Mouse (Mus musculus) brain, embryonic 18.5 days (tissue): ENCODE measurements around the gene Atp10a.
A peak's percentile ranks its signal among the peaks of the same experiment; 100 is the strongest.

ENCODE experiments used
- DNase-seq: peaks from one replicate; pipeline ENCODE4 v3.0.0-alpha.2; 2012; ENCODE audit warnings: low read depth, low spot score

Atp10a gene

DNA sequence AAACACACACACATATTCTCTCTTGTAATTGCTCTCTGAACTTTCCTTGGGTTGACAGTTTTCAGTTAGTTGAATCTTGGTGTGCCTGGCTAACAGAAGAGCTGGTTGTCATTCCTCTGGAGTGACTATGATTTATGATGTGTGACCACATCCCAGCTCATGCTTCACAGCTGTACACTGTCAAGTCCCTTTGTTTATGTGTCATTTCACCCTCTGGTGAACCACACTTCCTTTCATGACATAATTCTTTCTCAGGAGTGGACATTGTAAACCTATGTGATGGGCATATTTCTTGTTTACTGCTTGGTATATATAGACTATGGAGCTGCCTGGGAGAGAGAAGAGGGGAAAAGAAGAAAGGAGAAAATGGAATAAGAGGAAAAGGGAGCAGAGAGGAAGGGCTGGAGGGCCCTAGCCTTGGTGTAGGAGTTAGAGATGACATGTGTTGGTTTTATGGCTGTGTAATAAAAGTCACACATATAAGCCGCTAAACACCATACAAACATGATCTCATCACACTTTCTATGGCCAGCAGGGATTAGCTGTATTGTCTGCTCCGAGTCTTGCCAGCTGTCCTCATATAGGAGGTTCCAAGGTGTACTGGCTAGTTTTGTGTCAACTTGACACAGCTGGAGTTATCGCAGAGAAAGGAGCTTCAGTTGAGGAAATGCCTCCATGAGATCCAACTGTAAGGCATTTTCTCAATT is 81.0 kb downstream of the Atp10a start:
- no peak for DNase-seq

DNA sequence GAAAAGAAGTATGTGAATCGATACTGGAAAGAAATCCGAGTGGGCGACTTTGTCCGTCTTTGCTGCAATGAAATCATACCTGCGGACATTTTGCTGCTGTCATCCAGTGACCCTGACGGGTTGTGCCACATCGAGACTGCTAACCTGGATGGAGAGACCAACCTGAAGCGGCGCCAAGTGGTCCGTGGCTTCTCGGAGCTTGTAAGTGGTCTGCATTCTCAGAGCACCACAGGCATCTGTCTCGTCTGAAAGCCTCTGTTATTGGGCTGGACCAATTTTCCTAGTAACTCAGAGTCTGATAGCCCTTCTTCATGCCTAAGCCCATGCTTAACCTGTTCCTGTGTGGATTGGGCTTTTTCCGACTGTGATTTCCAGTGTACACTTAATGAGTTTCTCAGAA is 84.2 kb downstream of the Atp10a start:
- DNase-seq = no peak

DNA sequence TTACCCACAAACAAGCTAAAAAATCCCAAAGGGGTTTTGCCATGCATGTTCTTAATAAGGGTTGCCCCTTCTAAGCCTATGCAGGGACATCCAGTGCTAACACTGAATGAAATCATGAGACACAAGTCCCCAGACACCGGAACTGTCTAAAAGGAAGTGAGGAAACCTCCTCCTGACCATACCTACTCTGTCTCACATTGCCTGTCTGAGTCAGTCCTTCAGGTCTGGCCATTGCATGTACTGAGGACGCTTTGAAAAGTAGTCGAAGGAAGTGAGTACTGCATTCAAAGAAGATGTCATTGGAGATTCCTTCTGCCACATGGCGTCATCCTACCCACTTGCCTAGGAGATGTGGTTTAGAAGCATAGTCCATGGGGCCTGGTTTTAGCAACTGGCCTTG is 84.9 kb downstream of the Atp10a start:
- DNase-seq = no peak

DNA sequence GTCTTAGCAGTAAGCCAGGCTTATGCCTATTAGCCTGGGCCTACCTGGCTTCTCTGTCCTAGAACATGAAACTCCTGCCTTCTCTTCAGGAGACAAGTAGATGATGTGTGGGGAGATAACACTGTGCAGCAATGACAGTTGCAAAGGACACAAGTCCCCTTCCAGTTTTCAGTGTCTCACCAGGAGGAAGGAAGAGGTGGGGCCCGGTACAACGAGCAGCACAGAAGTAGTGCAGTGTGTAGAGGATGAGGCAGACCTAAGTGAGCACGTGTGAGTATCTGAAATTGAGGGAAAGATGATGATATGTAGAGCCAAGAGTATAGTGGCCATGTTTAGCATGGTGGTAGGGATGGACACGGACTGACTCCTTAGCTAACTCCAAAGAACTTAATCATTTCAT is 86.0 kb downstream of the Atp10a start:
- DNase-seq = no peak

DNA sequence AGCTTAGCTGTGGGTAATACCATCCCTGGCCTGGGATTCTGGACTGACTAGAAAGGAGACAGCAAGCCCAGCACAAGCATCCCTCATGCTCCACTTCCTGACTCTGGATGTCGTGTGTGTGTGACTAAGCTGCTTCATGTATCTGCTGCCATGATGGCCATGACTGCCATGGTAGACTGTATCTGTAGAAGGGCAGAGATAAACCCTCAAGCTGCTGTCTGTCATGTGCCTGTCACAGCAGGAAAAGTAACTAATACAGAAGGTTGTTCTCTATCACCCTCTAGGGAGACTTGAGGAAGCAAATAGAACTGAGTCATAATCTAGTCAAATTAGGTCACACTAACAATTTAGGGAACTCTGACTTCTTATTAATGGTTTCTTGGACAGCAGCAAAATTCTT is 86.7 kb downstream of the Atp10a start:
- DNase-seq = no peak

DNA sequence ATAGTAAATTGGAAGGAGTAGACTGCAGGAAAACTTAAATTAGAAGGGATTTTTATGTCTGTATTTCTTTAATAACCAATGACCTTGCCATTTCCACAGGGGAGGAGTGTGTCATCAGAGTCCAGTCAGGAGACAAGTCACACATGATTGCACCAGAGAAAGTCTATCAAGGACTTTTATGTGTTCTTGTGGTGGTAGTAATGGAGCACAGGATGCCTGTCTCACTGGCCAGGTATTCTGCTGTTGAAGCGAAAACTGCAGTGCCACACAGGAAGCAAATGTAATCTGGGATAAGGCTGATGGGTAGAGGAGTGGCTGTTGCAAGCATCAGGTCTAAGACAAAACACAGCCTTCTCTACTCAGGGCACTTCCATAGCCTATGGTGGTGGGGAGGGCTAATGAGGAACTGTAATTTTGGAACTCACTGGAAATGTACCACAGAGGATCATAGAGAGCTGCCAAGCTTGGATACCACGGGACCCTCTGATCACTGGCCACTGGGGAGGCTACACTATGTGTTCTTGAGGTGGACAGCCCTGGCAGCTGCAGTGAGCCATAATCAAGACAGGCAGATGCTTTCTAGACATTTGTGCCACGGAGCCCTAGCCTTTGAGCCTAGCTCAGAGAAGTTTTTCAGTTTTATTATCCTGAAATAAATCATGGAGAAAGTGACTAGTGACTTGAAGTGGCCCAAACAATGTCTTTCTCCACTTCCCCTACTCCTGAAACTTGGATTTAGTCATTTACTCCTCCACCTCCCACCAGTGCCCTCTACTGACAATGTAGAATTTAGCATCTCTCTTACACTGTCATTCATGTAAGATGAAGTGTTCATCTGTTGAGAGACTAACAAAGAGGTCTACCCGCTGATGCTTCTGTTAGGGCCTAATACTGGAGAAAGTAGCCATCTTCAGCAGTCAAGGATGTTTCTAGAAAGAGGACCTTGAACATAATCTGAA is 87.7 kb downstream of the Atp10a start:
- no peak for DNase-seq

DNA sequence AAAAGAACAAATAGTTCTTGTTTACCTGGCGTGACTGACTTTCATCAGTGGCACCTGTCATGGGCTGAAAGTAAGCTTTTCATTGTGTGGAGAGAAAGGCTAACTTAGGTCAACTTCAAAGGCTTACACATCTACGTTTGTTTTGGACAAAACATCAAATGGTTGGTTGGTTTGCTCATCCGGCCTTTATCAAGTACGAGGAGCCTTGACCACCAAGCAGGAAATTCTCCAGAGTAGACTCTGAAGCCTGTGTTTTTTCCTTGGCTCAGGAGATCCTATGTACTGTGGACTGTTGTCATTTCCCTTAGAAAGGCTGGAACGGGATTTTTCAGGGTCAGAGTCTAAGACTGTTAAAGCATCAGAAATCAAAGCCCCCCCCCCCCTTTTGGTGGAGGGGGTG is 90.9 kb downstream of the Atp10a start:
- no peak for DNase-seq

DNA sequence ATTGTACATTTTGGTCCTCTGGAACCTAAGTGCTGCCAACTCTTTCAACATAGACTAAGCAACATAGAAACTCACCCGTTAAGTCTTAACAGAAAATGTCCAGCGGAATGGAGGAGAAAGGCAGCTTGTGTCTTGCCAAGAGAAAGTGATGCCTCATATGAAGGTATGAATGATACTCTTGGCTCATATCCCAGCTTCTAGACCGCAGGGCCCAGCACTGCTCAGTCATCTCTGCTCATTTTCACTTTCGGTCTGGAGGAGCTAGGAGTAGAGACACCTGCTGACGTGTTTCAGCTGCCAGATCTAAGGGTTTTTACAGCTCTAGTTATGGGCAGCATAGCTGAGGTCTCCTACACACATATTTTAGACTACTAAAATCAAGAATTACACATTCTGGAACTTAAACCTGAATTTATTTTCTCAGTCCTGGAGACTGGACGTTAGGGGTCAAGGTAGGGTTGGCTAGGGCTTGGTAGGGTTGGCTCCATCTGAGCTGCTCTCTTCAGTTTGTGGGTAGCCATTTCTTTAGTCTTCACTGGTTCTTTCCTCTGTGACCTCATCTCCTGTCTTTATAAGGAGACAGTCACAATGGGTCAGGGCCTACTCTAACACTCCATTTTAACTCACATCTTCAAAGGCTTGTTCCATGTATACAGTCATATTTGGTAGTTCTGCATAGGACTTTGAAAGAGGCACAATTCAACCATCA is 94.1 kb downstream of the Atp10a start:
- DNase-seq = no peak

DNA sequence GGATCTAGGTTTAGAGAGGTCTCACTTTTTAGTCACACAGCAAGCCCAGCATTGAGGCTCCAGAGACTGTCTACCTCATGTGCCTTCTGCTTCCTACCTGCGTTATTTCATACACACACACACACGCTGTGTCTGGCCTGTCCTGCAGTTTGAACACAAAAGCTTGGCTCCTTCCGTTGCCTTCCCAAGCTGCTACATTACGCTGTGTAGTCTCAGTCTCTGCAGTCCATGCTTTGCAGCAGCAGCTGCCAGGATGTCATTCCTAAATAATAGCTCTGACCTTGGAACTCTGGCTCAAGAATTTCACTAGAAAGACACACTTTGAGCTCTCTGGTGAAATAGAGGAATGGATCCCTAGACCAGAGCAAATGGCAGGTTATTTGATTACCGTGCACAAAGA is 96.1 kb downstream of the Atp10a start:
- no peak for DNase-seq

DNA sequence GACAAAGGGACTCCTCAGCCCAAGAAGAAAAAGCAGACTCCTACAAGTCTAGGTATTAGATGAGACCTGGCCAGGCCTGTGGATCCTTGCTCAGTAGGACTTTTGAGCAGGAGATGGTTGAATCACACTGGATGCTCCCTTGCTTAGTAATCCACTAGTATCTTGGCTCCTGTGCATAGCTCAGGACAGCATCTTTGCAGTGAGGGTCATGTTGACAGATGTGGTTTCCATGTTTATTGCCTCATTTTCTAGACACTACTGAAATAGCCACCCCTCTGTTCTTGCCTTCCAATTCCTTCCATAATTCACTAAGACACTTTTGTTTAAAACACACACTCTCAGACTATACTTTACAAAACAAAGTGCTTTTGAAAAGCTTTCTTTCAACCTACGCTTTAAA is 98.1 kb downstream of the Atp10a start:
- DNase-seq = no peak

DNA sequence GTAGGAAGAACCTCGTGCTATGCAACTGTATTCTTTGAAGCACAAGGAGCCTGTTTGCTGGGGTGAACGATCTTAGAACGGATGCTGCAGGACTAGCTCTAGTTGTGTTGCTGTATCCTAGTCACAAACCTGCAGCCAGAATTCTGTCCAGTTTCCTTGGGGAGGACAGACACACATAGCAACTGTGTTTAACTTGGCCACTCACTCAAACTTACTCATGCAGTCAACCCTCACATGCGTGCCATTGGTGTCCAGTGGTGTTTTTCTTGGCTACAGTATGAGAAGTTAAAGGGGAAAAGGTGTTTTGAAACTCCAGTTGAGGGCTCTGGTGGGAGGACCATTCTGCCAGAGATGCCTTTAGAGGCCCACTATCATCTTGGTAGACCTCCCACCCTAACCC is 98.6 kb downstream of the Atp10a start:
- DNase-seq = no peak

DNA sequence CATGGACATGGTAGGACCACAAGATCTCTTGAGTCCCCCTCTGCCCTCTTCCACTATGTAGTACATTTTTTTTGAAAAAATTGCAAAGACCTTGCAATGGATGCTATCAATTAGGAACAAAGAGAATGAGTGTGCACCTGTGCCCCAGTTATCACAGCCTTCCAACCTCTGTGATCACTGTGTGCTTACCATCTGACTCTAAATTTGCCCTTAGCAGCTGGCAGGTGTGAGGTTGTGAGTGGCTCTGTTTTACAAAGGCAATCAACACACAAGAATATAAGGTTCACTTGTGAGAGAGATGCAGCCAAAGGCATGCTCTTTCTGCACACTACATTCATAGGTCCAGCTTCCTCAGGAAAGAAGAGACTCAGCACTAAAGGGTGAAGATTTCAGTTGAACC is 99.1 kb downstream of the Atp10a start:
- no peak for DNase-seq

DNA sequence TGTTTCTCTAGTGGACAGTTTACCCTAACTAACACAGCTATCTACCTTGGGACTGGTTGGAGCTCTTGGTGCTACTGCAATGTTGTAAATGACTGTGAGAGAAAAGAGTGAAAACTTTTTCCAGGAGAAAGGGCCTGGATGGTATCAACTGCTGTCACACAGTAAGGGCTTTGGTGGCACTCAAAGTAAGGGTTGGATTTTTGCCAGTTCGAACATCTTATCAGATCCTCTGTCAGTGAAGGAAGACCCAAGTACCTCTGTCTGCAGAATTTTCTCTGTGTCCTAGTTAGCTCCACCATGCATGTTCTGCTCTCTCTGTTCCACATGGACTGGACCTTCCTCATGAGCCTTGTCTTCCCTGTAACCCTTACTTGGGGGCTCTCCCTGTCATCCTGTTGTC is 99.9 kb downstream of the Atp10a start:
- DNase-seq = no peak

DNA sequence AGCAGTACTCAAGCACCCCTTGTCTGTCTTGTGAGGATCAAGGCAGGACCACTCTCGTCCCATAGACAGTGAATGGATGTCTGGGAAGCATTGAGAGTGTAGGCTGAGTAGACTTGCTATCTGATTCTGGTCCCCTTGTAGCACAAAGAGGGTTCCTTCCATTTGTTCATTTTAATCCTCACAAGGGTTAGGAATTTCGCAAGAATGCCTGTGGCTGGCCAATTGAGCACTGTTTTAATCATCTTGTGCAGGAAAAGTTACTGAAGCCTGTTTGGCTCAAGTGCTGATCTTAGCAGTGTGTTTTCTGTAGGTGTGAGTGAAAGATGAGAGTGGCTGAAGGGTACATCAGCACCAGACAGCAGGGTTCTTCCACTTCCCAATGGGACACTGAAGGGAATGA is 101.4 kb downstream of the Atp10a start:
- DNase-seq = no peak

DNA sequence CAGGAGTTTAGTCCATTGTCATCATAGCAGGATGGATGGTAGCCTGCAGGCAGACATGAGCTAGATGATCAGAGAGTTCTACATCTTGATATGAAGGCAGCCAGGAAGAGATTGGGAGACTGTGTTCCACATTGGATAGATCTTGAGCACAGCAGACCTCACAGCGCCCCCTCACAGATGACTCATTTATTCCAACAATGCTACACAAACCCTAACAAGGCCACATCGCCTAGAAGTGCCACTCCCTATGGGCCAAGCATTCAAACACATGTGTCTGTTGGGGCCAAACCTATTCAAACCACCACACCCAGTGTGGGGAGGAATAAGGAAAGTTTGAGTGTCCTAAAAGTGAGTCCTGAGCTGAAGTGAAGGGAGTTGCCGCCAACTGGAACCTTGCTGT is 102.4 kb downstream of the Atp10a start:
- no peak for DNase-seq

DNA sequence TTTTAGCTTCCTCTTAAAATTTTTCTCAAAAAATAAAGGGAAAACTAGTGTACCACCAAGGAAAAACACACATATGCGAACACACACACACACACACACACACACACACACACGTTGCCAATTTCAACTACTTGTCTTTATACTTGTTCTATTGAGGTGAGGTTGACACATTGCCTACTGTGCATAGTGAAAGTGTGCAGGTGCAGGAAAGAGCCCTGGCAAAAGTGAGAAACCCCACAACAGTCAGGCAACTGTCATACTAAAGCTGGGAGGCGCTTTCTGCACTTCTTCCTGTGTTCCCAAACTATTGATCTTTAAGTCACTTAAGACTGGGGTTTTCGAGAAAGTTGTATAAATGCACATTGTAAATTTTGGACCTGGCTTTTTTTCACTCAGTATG is 103.3 kb downstream of the Atp10a start:
- no peak for DNase-seq

DNA sequence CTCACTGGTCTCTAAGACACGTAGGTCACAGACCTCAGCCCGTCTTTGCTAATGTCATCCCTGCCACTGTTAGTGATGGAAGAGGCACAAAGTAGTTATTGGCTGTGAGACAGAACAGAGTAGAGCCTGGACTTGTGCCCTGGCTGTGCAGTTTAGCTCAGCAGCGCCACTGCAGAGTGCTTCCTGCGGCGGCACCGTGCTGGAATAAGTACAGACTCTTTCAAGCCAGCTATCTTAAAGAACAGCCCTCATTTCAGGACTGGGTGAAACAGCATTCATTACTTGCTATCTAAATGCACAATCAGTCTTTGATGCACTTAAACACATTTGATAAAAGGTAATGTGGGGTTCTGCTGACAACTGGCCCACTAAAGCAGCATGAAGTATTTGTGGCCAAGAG is 111.3 kb downstream of the Atp10a start:
- DNase-seq = no peak

DNA sequence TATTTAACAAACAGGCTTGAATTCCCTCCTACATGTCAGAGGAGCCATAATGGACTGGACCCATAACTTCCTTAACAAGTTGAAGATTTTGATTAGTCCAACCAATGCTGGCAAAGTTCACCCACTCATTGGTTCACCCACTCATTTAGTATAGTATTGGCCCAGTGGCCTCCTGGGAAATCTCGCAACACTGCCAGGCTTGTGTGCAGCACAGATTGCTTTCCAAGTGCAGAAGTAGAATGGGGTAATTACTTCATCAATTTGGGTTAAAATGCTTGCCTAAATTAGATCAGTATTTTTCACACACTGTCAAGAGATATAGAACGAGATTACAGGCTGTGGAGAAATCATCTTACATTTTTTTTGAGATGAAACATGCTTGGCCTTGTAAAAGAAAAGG is 112.3 kb downstream of the Atp10a start:
- no peak for DNase-seq

DNA sequence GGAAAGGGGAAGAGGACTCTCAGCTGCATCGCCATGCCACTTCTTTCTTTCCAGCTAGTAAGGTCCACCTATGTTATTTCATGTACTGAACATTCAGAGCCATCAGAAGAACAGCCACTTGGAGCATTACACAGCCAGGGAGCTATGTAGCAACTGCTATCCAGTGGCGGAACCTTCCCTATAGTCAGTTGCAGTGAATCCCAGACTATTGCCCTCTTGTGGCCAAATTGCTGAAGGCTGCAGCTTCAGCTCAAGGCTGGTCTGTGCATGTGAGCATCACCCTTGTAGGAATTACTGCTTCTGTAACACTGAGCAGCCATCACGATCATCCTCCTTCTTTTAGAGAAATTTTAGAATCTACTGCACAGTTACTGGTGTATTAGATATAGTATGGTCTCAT is 114.3 kb downstream of the Atp10a start:
- DNase-seq = no peak

DNA sequence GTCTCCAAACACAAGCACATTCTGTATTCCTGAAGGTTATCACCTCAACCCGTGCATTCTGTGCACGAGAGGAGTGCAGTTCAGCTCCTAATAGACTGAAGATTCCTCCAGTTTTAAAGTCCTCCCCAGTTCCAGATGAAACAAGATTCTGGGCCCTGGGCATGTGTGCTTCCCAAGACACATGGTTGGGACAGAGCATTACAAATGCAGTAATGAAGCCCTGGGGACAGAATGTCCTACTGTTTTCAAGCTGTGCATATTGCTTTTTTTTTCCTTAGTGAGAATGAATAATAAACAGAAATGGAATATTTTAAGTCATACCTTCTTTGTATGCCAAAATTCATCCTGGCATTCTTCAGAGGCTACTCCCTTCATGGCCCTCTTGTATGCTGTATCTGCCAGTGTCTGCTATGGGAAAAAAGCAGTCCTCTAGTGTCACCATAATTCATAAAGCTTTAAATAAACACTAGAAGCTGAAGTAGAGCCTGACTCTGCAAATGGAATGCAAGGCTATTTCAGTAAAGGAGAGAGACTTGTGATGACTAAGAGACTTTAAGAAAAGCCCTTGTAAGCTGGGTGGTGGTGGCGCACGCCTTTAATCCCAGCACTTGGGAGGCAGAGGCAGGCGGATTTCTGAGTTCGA is 116.2 kb downstream of the Atp10a start:
- DNase-seq = no peak

DNA sequence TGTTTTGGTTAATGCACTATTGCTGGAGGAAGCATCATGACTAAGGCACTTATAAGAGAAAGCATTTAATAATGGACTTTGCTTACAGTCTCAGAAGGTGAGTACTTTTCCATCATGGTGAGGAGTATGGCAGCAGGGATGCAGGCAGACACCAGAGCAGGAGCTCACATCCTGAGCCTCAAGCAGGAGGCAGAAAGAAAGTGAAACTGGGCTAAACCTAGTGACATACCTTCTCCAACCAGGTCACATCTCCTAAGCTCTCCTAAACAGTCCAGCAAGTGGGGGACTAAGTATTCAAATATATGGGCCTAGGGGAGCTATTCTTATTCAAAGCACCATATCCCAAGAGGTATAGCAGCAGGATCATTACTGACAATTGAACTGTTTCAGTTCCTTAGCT is 123.2 kb downstream of the Atp10a start:
- DNase-seq = no peak

DNA sequence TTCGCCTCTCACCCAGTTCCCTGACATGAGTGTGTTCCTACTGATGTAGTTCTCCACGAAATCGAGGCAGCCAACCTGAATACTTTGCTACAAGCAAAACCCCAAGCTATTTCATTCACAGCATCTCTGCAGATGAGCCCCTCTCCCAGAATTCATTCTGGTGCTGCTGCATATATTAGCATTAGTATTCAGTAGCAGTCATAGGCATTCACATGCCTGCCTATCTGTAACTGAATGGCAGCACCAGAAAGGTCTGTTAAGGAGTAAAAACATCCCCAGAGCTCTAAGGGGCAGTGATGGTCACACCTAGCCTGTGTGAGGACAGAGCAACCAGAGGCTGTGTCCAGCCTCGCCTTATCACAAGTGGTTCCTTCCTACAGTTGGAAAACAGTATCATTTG is 131.0 kb downstream of the Atp10a start:
- peak; percentile 24 for DNase-seq
